Mouse (Mus musculus) liver, embryonic 14.5 days (tissue): ENCODE results near the gene Kcnj16.

Experiments used
- CTCF ChIP-seq: IDR thresholded peaks from 2 replicates; pipeline ENCODE4 v1.5.1; 2016; ENCODE audit warnings: antibody characterized with exemption, low read depth, control low read depth
- EP300 ChIP-seq: IDR thresholded peaks from 2 replicates; pipeline ENCODE4 v1.6.1; 2016; ENCODE audit warnings: antibody characterized with exemption, low read depth

DNA sequence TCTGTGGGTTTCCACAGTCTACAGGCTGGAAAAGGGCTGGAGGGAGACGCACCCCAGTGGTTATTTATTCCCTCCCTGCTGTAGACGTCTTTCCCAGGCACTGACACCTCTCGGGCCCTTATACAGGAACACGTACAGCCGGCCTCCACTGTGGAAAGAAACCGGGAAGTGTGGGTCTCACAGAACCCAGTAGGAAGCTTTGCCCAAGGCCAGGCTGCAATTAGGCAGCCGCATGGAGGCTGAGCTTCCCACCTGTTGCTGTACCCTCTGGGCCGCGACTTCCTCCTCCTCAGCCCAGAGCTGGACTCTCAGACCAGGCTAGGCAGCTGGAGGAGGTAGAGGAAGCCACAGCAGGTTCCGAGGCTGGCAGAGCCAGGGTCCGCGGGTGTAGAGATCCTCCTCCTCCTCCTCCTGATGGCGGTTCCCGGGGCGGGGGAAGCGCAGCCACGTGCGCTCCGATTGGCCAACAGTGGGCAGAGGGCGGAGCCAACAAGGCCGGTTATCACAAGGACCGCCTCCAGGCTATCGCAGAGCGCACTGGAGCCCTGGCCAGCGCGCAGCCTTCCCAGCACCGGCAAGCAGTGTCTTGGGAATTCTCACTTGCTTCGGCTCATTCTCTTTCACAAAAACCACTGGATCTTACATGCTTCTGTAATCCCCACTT, 97.9 kb downstream of the Kcnj16 start, which contains the start of gene Kcnj2:
- TF ChIP-seq EP300 (no peak), CTCF (no peak)
